Mouse (Mus musculus): ENCODE data around the gene Zfp692.

- no peak for TF ChIP-seq CTCF (conservative IDR thresholded peaks at IDR 0.05; ENCODE audit: insufficient read depth, insufficient read length, low read depth, low read length)
- TF ChIP-seq POLR2A (IDR thresholded peaks at IDR 0.05; ENCODE audit: low read depth, low read length): no peak
Observed at GRCm38 (mm10) chr11:58351179-58351578, 44.3 kb downstream of the Zfp692 start.
